Mouse (Mus musculus) limb, embryonic 13.5 days (tissue): ENCODE data around the gene St6galnac6. TPM values are rescaled to one million over a fixed set of nuclear protein-coding genes. Genes with fewer than 3 reads are reported as not detected.

Experiments used
- ATAC-seq: fragments of 200-750 bp; cut with Nextera tagmentation; 2 replicates; pipeline ENCODE4 v1.8.0; 2017; ENCODE audit warnings: low read depth, moderate number of reproducible peaks, moderate TSS enrichment; ENCODE audit not compliant: low FRiP score
- H3K27ac ChIP-seq: fragments of 300-500 bp; sonication (generic); 2 replicates; pipeline ENCODE4 v1.5.1; 2015; ENCODE audit warnings: inconsistent platforms, mild to moderate bottlenecking, moderate library complexity
- H3K27me3 ChIP-seq: fragments of 300-500 bp; sonication (generic); 2 replicates; pipeline ENCODE4 v1.6.1; 2015; ENCODE audit warnings: mild to moderate bottlenecking, inconsistent platforms
- H3K36me3 ChIP-seq: fragments of 300-500 bp; sonication (generic); 2 replicates; pipeline ENCODE4 v1.6.1; 2015; ENCODE audit warnings: inconsistent platforms, mild to moderate bottlenecking, moderate library complexity
- H3K4me1 ChIP-seq: fragments of 300-500 bp; sonication (generic); 2 replicates; pipeline ENCODE4 v1.6.1; 2015; ENCODE audit warnings: inconsistent platforms
- H3K4me2 ChIP-seq: fragments of 300-500 bp; sonication (generic); replicated peaks from 2 replicates; pipeline ENCODE4 v1.6.1; 2015; ENCODE audit warnings: inconsistent platforms, mild to moderate bottlenecking, moderate library complexity
- H3K4me3 ChIP-seq: fragments of 300-500 bp; sonication (generic); 2 replicates; pipeline ENCODE4 v1.5.1; 2015; ENCODE audit warnings: moderate library complexity, mild to moderate bottlenecking, inconsistent platforms
- H3K9ac ChIP-seq: fragments of 300-500 bp; sonication (generic); 2 replicates; pipeline ENCODE4 v1.6.1; 2015; ENCODE audit warnings: mild to moderate bottlenecking, inconsistent platforms
- H3K9me3 ChIP-seq: fragments of 300-500 bp; sonication (generic); 2 replicates; pipeline ENCODE4 v1.6.1; 2016; ENCODE audit warnings: inconsistent platforms
- WGBS: fragments of 180-500 bp; shearing (Covaris S2); methylation state at CpG from one replicate; pipeline ENCODE4 v1.1.7; 2015; 5-methylcytosine and 5-hydroxymethylcytosine counted together
- polyA plus RNA-seq: library from polyadenylated mRNA; unstranded; fragments of >200 nt; fragmentation: Nextera tagmentation; extraction: Ambion mirVana; gene quantifications from 2 replicates; pipeline ENCODE4 v1.2.1, GENCODE M21; 2015

Gene St6galnac6
- polyA plus RNA-seq, 1 experiment from 2014 or later, result 29.5 TPM

- no peak for ATAC-seq
- Histone ChIP-seq H3K4me1 (peaks cover 35% of the 10 kb centered on the region), H3K9me3 (no peaks in the 10 kb centered on the region), H3K27me3 (no peaks in the 10 kb centered on the region), H3K36me3 (peaks cover 21% of the 10 kb centered on the region), H3K9ac (0 out of 2 replicates have a peak overlapping the region, but pooled peaks have one; percentile 48), H3K4me2 (peak overlapping the region; percentile 27), H3K4me3 (no peak overlapping the region), H3K27ac (no peak overlapping the region)
- whole genome bisulfite sequencing, result 70% methylated on average over 11 of the region's 11 CpGs
These were observed 10.2 kb upstream of the St6galnac6 start for GRCm38 (mm10) chr2:32589213-32589795.

- Histone ChIP-seq H3K4me1 (peaks cover 35% of the 10 kb centered on the region), H3K36me3 (peaks cover 26% of the 10 kb centered on the region), H3K27me3 (no peaks in the 10 kb centered on the region), H3K4me3 (no peak overlapping the region), H3K4me2 (no peak overlapping the region), H3K9ac (no peak overlapping the region), H3K27ac (no peak overlapping the region), H3K9me3 (no peaks in the 10 kb centered on the region)
- no peak for ATAC-seq
- 81% methylated on average over 10 of the region's 10 CpGs for WGBS
These were observed 9.3 kb upstream of the St6galnac6 start for GRCm38 (mm10) chr2:32590224-32590623.

DNA sequence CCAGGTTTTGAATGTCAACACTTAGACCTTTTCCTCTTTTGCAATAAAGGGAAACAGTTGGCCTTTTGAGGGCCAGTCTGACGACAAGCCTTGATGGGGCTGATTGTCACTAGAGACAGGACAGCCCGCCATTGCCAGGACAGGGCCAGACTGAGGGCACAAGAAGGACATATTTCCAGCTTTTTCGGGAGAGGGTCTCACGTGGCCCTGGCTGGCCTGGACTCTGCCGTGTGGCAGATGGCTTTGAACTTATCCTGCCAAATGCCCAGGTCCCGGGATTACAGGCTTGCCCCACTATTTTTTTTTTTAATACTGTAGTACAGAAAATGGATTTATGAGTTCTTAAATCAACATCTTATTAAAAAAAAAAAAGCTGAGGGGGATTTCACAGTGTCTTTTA is 8.3 kb upstream of the St6galnac6 start:
- no peaks in the 10 kb centered on the region for H3K27me3 ChIP-seq
- no peak overlapping the region for H3K4me3 ChIP-seq
- no peak overlapping the region for H3K27ac ChIP-seq
- H3K36me3 ChIP-seq, result peaks cover 35% of the 10 kb centered on the region
- no peaks in the 10 kb centered on the region for H3K9me3 ChIP-seq
- WGBS, result 47% methylated on average over 6 of the region's 6 CpGs
- H3K4me2 ChIP-seq, result no peak overlapping the region
- H3K9ac ChIP-seq, result no peak overlapping the region
- no peak for ATAC-seq
- H3K4me1 ChIP-seq, result peaks cover 35% of the 10 kb centered on the region

GRCm38 (mm10) chr2:32596725-32597124 is 2.8 kb upstream of the St6galnac6 start:
- H3K9me3 ChIP-seq, result no peaks in the 10 kb centered on the region
- peaks cover 14% of the 10 kb centered on the region for H3K4me1 ChIP-seq
- no peaks in the 10 kb centered on the region for H3K27me3 ChIP-seq
- no peak for ATAC-seq
- H3K4me3 ChIP-seq, result no peak overlapping the region
- H3K27ac ChIP-seq, result no peak overlapping the region
- no peak overlapping the region for H3K9ac ChIP-seq
- 91% methylated on average over 13 of the region's 13 CpGs for WGBS
- H3K36me3 ChIP-seq, result peaks cover 37% of the 10 kb centered on the region
- H3K4me2 ChIP-seq, result no peak overlapping the region

GRCm38 (mm10) chr2:32597248-32597647 is 2.3 kb upstream of the St6galnac6 start:
- H3K4me2 ChIP-seq, result no peak overlapping the region
- 84% methylated on average over 5 of the region's 5 CpGs for WGBS
- ATAC-seq, result no peak
- H3K9me3 ChIP-seq, result no peaks in the 10 kb centered on the region
- no peak overlapping the region for H3K9ac ChIP-seq
- no peak overlapping the region for H3K4me3 ChIP-seq
- no peak overlapping the region for H3K27ac ChIP-seq
- H3K36me3 ChIP-seq, result peaks cover 37% of the 10 kb centered on the region
- peaks cover 17% of the 10 kb centered on the region for H3K4me1 ChIP-seq
- H3K27me3 ChIP-seq, result no peaks in the 10 kb centered on the region

DNA sequence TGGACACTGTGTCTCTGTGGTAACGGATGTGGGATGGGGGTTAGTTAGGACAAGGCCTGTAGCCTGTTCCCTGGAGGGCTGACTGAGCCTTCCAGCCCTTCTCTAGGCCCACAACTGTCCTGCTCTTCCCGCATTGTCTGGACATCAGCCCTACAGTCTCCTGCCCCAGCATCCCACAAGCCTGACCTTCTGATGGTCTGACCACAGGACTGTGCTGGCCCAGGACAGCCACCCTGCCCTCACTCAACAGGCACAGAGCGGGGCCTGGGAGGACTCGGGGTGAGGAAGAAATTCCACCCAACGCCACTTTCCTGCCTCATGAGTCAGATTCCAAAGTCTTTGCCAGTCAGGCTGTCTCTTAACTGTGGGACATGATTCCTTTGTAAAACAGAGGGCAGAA is 1.8 kb upstream of the St6galnac6 start:
- H3K36me3 ChIP-seq, result peaks cover 37% of the 10 kb centered on the region
- no peak overlapping the region for H3K4me3 ChIP-seq
- H3K9ac ChIP-seq, result no peak overlapping the region
- H3K27me3 ChIP-seq, result no peaks in the 10 kb centered on the region
- H3K27ac ChIP-seq, result no peak overlapping the region
- H3K4me2 ChIP-seq, result no peak overlapping the region
- no peaks in the 10 kb centered on the region for H3K9me3 ChIP-seq
- peaks cover 20% of the 10 kb centered on the region for H3K4me1 ChIP-seq
- ATAC-seq, result no peak
- 89% methylated on average over 5 of the region's 5 CpGs for WGBS

DNA sequence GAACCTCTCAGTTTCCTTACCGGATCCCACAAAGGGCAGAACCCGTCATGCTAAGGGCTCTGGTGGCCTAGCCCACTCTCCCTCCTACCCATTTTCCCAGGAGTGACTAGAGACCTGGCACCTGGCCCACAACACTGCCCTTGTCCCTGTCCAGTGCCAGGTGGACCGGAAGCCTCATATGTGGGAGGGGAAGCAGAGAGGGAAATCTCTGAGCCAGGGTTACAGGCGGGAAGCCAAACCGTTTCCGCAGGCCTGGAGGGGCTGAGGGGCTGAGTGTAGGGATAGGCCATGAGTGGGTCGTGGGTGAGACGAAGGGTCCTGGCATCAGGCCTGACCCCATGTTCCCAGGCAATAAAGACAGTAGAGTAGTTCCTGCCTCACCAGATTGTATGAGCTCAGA is 1.0 kb upstream of the St6galnac6 start:
- Histone ChIP-seq H3K4me1 (peaks cover 20% of the 10 kb centered on the region), H3K36me3 (peaks cover 36% of the 10 kb centered on the region), H3K9ac (no peak overlapping the region), H3K27me3 (no peaks in the 10 kb centered on the region), H3K9me3 (no peaks in the 10 kb centered on the region), H3K4me2 (no peak overlapping the region), H3K4me3 (no peak overlapping the region), H3K27ac (no peak overlapping the region; the same call in 1 of the 2 replicates)
- no peak for ATAC-seq
- WGBS, result 88% methylated on average over 8 of the region's 8 CpGs

GRCm38 (mm10) chr2:32601417-32602065 is 2.0 kb downstream of the St6galnac6 start:
- WGBS, result 29% methylated on average over 8 of the region's 8 CpGs
- 0 out of 2 replicates have a peak overlapping the region, but pooled peaks have one; percentile 43 for H3K9ac ChIP-seq
- peaks cover 15% of the 10 kb centered on the region for H3K36me3 ChIP-seq
- H3K4me3 ChIP-seq, result no peak overlapping the region
- peak overlapping the region; percentile 59; the same call in 1 of the 2 replicates for H3K4me2 ChIP-seq
- H3K4me1 ChIP-seq, result peaks cover 20% of the 10 kb centered on the region
- H3K27ac ChIP-seq, result peak overlapping the region; percentile 76; the same call in 1 of the 2 replicates
- ATAC-seq, result peak; percentile 60
- no peaks in the 10 kb centered on the region for H3K9me3 ChIP-seq
- no peaks in the 10 kb centered on the region for H3K27me3 ChIP-seq

- Histone ChIP-seq H3K4me2 (peak overlapping the region; percentile 59), H3K9me3 (no peaks in the 10 kb centered on the region), H3K4me3 (peak overlapping the region; percentile 39), H3K27me3 (no peaks in the 10 kb centered on the region), H3K4me1 (peaks cover 27% of the 10 kb centered on the region), H3K9ac (0 out of 2 replicates have a peak overlapping the region, but pooled peaks have one; percentile 3), H3K27ac (peak overlapping the region; percentile 76), H3K36me3 (peaks cover 4% of the 10 kb centered on the region)
- ATAC-seq, result peak; percentile 58; the same call in 1 of the 2 replicates
- under 1% methylated on average over 11 of the region's 11 CpGs for WGBS
These were observed 3.1 kb downstream of the St6galnac6 start for GRCm38 (mm10) chr2:32602600-32603054.

DNA sequence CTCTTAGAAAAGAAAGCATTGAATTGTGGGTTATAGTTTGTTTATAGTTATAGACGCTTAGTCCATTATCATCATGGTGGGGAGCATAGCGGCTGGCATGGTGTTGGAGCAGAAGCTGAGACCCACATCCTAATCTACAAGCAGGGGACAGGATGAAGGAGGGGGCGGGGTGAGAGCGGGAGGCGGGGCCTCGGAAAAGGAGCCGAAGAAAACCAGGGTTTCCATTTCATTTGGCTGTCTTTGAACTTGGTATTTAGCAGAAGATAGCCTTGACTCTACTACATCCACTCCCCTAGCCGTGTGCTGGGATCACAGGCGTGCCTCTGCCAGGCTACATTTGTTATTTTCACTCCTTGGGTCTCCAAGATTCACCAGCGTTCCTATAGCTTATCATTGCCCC is 5.1 kb downstream of the St6galnac6 start:
- Histone ChIP-seq H3K9ac (no peak overlapping the region), H3K4me3 (no peak overlapping the region), H3K27ac (no peak overlapping the region), H3K4me2 (no peak overlapping the region), H3K27me3 (no peaks in the 10 kb centered on the region), H3K36me3 (no peaks in the 10 kb centered on the region), H3K9me3 (no peaks in the 10 kb centered on the region), H3K4me1 (peaks cover 44% of the 10 kb centered on the region)
- 44% methylated on average over 10 of the region's 10 CpGs for WGBS
- no peak for ATAC-seq

- H3K9me3 ChIP-seq, result no peaks in the 10 kb centered on the region
- 12% methylated on average over 48 of the region's 55 CpGs for WGBS
- peak overlapping the region; percentile 77 for H3K4me3 ChIP-seq
- no peaks in the 10 kb centered on the region for H3K27me3 ChIP-seq
- no peak overlapping the region for H3K27ac ChIP-seq
- H3K4me2 ChIP-seq, result peak overlapping the region; percentile 86
- peak overlapping the region; percentile 87 for H3K9ac ChIP-seq
- no peaks in the 10 kb centered on the region for H3K36me3 ChIP-seq
- H3K4me1 ChIP-seq, result peaks cover 51% of the 10 kb centered on the region
- ATAC-seq, result peak; percentile 78
These were observed 6.9 kb downstream of the St6galnac6 start for GRCm38 (mm10) chr2:32606161-32607142.
